Mouse (Mus musculus): ENCODE results near the gene Arid1b. TPM values are rescaled to one million over a fixed set of nuclear protein-coding genes. Genes with fewer than 3 reads are reported as not detected.

Arid1b gene
- total RNA-seq, 2 experiments from 2014 or later: 23.5 to 27.7 TPM

- DNase-seq: no peak
These were observed 219.3 kb downstream of the Arid1b start for GRCm38 (mm10) chr17:5213441-5213840.

DNA sequence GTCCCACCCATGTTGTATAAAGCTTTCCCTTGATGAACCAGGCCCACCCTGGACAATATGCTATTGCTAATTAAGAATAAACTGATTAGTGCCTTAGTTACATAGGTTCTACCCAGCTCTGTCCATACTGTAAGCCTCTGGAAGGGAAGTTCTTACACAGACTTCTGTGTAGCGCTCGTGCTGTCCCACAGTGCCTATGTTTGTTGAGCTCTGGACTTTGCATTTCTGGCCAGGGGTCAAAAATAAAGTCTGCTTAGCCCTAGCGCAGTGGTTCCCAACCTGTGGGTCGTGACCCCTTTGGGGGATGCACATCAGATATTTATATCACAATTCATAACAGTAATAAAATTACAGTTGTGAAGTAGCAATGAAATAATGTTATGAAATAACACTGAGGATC is 221.2 kb downstream of the Arid1b start:
- no peak for DNase-seq

GRCm38 (mm10) chr17:5216965-5217546 is 222.9 kb downstream of the Arid1b start:
- no peak for DNase-seq

GRCm38 (mm10) chr17:5217852-5218845 is 224.0 kb downstream of the Arid1b start:
- DNase-seq: no peak

DNA sequence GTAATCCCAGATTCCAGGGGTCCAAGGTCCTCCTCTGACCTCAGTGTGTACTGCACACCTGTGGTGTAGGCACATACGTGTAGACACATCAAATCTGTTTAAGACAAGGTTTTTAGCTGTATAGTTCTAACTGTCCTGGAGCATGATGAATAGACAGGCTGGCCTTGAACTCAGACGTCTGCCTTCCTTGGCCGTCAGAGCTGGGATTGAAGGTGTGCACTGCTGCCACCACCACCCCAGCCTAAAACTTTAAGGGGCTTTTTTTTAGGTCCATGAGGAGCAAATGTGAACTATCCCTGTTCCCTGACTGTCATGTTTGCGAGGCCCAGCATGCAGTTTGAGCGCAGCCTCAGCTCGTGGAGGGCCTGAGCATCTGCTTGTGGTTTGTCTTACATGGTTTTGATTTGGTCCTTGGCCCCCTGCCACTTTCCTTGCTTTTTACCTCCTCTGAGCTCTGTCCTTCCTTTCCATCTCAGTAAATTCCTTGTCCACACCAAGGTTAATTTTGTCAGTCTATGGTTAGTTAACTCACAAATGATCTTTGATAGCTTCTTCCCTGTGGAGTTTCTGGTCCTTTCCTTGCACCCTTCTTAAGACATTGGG is 224.9 kb downstream of the Arid1b start:
- no peak for DNase-seq

DNA sequence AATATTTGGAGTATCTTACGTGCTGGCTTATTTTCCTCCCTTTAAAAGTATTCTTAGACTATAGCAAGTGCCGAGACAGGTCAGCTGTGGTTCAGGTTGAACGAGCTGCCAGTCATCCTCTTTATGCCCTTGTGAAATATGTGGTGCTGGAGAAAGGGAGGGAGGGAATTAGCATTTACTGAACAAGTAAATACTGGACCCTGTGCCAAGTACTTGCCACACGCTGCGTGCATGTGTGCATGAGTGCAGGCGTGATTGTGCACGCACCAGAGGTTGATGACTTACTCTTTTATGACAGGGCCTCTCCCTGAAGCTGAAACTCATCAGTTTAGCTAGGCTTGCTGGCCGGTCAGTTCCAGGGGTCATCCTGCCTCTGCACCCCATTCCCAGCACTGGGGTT is 226.9 kb downstream of the Arid1b start:
- DNase-seq: no peak

DNA sequence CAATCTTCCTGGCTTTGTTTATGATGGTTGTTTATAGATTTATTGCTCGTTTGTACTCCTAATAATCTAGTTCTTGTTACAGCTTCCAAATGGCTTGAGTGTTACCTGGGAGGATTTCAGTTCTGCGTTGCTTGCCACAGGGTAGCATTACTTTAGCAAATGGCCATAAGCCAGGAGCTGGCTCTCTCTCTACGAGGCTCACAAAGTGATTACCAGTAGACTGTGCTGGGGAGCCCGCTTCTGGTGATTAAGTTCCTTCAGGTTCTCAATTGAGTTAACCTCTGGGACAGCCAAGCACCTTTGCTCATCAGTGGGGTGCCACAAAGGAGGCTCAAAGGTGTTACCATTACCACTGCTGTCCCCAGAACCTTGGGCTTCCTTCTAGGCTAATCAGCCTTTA is 227.4 kb downstream of the Arid1b start:
- no peak for DNase-seq

GRCm38 (mm10) chr17:5222827-5223226 is 228.7 kb downstream of the Arid1b start:
- DNase-seq: no peak

GRCm38 (mm10) chr17:5224932-5225331 is 230.8 kb downstream of the Arid1b start:
- DNase-seq: no peak

DNA sequence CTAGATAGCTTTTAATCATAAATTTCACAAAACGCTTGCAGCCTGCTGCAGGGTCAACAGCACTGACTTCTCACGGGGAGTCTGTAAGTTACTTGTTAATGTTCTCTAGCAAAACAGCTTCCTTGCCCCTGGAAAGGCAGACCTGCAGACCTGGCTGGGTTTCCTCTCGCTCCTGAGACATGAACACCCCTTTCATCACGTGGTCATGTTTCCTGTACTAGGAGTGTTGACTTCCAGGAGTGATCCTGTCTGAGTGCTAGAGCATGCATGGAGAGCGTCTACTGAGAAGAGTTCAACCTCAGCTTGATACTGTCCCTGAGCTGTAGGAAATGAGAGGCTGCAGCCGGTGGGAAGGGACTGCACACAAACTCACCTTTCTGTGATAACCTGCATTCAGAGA is 233.0 kb downstream of the Arid1b start:
- DNase-seq: no peak

DNA sequence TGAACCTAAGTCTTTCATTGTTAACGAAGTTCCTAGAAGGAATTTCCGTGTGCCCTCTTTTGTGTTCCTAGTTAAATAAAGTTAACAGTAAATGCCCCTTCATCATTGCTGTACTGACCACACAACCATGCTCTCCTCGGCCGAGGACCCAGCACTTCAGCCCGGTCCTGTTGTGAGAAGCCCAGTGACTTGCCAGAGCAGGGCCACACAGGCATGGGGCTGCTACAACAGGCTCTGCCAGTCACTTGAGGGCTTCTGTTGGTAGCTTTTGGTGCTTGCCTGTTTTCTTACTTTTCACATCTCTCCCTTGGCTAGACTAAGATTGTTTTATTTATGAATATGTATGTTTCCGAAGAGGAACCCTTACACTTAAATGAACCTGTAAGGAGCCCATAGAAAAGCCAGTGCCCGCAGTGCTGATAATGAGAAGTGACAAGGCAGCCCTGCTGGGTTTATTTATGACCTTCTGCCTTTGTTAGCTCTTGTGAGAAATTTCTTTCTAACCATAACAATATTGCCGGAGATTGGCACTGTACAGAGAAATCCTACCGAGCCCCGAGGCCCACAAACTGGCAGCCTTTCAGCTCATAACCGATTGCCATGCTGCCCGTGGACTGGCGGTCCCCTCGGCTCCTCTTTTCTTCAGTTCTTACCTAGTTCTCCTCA is 234.0 kb downstream of the Arid1b start:
- DNase-seq: no peak

- no peak for DNase-seq
These were observed 234.6 kb downstream of the Arid1b start for GRCm38 (mm10) chr17:5228616-5229250.

- no peak for DNase-seq
These were observed 235.9 kb downstream of the Arid1b start for GRCm38 (mm10) chr17:5230063-5230462.

- no peak for DNase-seq
These were observed 238.0 kb downstream of the Arid1b start for GRCm38 (mm10) chr17:5232180-5232579.

GRCm38 (mm10) chr17:5233991-5234390 is 239.9 kb downstream of the Arid1b start:
- DNase-seq: no peak

DNA sequence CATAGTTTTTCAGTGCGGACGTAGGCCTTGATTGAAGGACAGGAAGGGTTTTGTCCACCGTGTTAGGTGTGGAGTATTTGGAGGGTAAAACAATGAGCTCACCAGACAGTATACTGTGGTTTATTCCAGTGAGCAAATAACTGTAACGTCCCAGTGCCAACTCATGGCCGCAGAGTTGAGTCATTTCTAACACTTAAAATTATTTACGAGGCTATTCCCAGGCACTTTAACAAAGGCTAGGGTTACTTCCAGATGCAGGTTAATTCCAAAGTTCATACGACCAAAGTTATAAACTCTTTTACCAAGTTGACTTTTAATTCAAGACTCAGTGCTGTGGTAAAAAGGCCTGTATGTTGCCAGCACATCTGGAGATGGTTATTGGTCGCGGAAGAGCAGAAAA is 240.9 kb downstream of the Arid1b start:
- DNase-seq: no peak

DNA sequence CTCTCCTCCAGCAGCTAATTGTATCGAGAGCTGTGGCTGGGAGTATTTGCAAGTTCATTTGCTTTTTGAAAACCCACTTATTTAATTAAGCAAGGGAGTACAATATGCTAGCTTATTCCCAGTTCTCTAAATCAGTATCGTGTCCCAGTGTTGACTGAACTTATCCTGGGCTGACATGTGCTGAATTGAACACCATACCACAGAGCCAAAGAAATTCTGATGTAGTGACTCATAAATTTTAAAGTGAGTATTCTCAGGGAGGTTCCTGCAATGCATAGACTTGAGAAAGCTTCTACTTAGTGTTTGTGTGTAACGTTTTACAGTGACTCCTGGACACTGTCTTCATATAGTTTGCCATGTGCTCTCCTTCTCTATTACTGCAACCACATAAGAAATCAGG is 243.6 kb downstream of the Arid1b start:
- DNase-seq: no peak

- peak in 1 of 2 experiments; percentile 51 for DNase-seq
These were observed 244.5 kb downstream of the Arid1b start for GRCm38 (mm10) chr17:5238387-5239245.

DNA sequence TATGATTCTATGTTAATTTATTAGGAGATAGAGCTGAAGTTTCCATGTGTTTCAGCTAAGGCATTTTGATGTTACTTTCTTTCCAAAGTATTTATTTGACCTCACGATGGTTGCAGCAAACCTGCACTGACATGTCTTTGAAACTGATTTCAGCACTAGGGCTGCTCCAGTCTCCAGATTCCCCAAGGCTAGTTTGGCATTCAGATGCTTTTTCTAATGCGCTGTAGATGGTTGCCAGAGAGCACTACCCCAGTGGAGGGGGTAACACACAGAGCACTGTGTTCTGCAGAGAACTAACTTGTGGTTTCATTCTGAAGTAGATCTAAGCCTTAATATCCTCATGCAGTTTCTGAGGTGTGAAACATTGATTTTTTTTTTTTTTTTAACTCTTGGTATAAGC is 250.4 kb downstream of the Arid1b start:
- DNase-seq: no peak

DNA sequence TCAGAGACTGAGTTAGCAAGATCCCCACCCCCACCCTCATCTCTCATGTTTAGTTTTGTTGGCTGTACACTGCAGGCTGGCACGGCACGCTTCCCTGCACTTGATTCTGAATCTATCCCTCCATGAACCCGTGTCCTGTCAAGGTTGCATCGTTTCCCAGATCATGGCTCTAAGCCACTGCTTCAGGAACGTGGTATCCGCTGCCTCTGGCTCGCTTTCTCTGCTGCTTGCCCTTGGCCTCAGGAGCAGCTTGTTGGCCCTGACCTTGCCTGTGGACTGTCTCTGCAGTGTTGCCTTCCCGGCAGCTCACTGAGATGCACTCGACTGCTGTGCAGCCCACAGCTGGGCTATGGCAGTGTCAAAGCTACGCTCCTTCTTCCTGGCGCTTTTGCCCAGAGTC is 252.6 kb downstream of the Arid1b start:
- peak; percentile 71 to 83 for DNase-seq

GRCm38 (mm10) chr17:5247247-5247646 is 253.1 kb downstream of the Arid1b start:
- no peak for DNase-seq
